Mouse (Mus musculus) WW6 (cell line): Measurements from ENCODE around the gene Nav3.
"Not testable (repeated sequence)": the region's sequence is repeated elsewhere in the genome, so short reads cannot be mapped to it uniquely, and the experiment has no call there.

ENCODE experiments used
- DNase-seq: peaks from one replicate; pipeline ENCODE4 v3.0.0-alpha.2; 2013; ENCODE audit warnings: low read depth, low spot score

Gene Nav3

GRCm38 (mm10) chr10:110085903-110086302, 370.1 kb downstream of the Nav3 start:
- no peak for DNase-seq

GRCm38 (mm10) chr10:110085156-110085555, 370.8 kb downstream of the Nav3 start:
- no peak for DNase-seq

- DNase-seq, result no peak
Measured at GRCm38 (mm10) chr10:110076575-110076974, 379.4 kb downstream of the Nav3 start.

GRCm38 (mm10) chr10:110072355-110072754, 383.6 kb downstream of the Nav3 start:
- no peak for DNase-seq

- DNase-seq, result no peak
Measured at GRCm38 (mm10) chr10:110061166-110061565, 394.8 kb downstream of the Nav3 start.

GRCm38 (mm10) chr10:110037547-110037946, 418.5 kb downstream of the Nav3 start:
- DNase-seq, result no peak

GRCm38 (mm10) chr10:110034582-110035099, 421.4 kb downstream of the Nav3 start:
- no peak for DNase-seq

GRCm38 (mm10) chr10:110024897-110025296, 431.1 kb downstream of the Nav3 start:
- DNase-seq, result not testable (repeated sequence)

- DNase-seq, result no peak
Measured at GRCm38 (mm10) chr10:110022100-110022499, 433.9 kb downstream of the Nav3 start.

GRCm38 (mm10) chr10:110019266-110019866, 436.6 kb downstream of the Nav3 start:
- no peak for DNase-seq

- not testable (repeated sequence) for DNase-seq
Measured at GRCm38 (mm10) chr10:110001328-110001727, 454.7 kb downstream of the Nav3 start.

GRCm38 (mm10) chr10:110000755-110001247, 455.2 kb downstream of the Nav3 start:
- DNase-seq, result no peak

- no peak for DNase-seq
Measured at GRCm38 (mm10) chr10:109999904-110000303, 456.1 kb downstream of the Nav3 start.

- no peak for DNase-seq
Measured at GRCm38 (mm10) chr10:109994302-109994701, 461.7 kb downstream of the Nav3 start.

GRCm38 (mm10) chr10:109985824-109986485, 470.0 kb downstream of the Nav3 start:
- DNase-seq, result no peak

GRCm38 (mm10) chr10:109976351-109976750, 479.7 kb downstream of the Nav3 start:
- no peak for DNase-seq

GRCm38 (mm10) chr10:109974177-109974576, 481.8 kb downstream of the Nav3 start:
- no peak for DNase-seq

- no peak for DNase-seq
Measured at GRCm38 (mm10) chr10:109973483-109973882, 482.5 kb downstream of the Nav3 start.

- DNase-seq, result no peak
Measured at GRCm38 (mm10) chr10:109950296-109950695, 505.7 kb downstream of the Nav3 start.

- DNase-seq, result no peak
Measured at GRCm38 (mm10) chr10:109929319-109929622, 526.7 kb downstream of the Nav3 start.

- no peak for DNase-seq
Measured at GRCm38 (mm10) chr10:109928547-109929318, 527.3 kb downstream of the Nav3 start.

- DNase-seq, result no peak
Measured at GRCm38 (mm10) chr10:109926149-109926548, 529.9 kb downstream of the Nav3 start.
